Mouse (Mus musculus): Measurements from ENCODE around the gene Crmp1.

GRCm38 (mm10) chr5:37215276-37215675 is 26.5 kb upstream of the Crmp1 start:
- TF ChIP-seq CTCF (IDR thresholded peaks at IDR 0.05; ENCODE audit: low read depth) (no peak), EP300 (IDR thresholded peaks at IDR 0.05; ENCODE audit: low read depth) (no peak)
